Mouse (Mus musculus): Measurements from ENCODE around the gene Retreg3. TPM values are rescaled to one million over a fixed set of nuclear protein-coding genes. Genes with fewer than 3 reads are reported as not detected.
A peak's percentile ranks its signal among the peaks of the same experiment; 100 is the strongest.

Retreg3 gene
- polyA plus RNA-seq, 1 experiment, result 34.1 TPM

GRCm38 (mm10) chr11:101095314-101096024, 24.2 kb downstream of the Retreg3 start, which contains the start of gene Psmc3ip:
TSS of gene Psmc3ip (minus strand) at chr11:101095436.
- peak within 1 kb of the TSS; percentile 66 for H3K4me3 ChIP-seq (ENCODE audit: insufficient read depth, low read length)
- TF ChIP-seq CTCF (IDR thresholded peaks at IDR 0.05; ENCODE audit: borderline replicate concordance, insufficient read depth, low read length) (peak; percentile 68; the same call in 1 of the 2 replicates), POLR2A (IDR thresholded peaks at IDR 0.05; ENCODE audit: low read depth, low read length) (peak; percentile 58)
- H3K4me1 ChIP-seq (ENCODE audit: control insufficient read depth, insufficient read depth, low read length), result no peaks in the 10 kb centered on the region; the same call in 1 of the 2 replicates
- H3K27ac ChIP-seq (ENCODE audit: insufficient read depth, low read length), result peak within 1 kb of the TSS; percentile 60

GRCm38 (mm10) chr11:101094930-101095313, 24.8 kb downstream of the Retreg3 start:
- peak overlapping the region; percentile 52 for H3K4me3 ChIP-seq (ENCODE audit: insufficient read depth, low read length)
- H3K27ac ChIP-seq (ENCODE audit: insufficient read depth, low read length), result no peak overlapping the region
- H3K4me1 ChIP-seq (ENCODE audit: control insufficient read depth, insufficient read depth, low read length), result no peaks in the 10 kb centered on the region; the same call in 1 of the 2 replicates
- no peak for TF ChIP-seq POLR2A (IDR thresholded peaks at IDR 0.05; ENCODE audit: low read depth, low read length)
- TF ChIP-seq CTCF (IDR thresholded peaks at IDR 0.05; ENCODE audit: borderline replicate concordance, insufficient read depth, low read length), result no peak

GRCm38 (mm10) chr11:101089931-101090330, 29.8 kb downstream of the Retreg3 start:
- H3K4me1 ChIP-seq (ENCODE audit: control insufficient read depth, insufficient read depth, low read length), result peaks cover 14% of the 10 kb centered on the region
- H3K27ac ChIP-seq (ENCODE audit: insufficient read depth, low read length), result no peak overlapping the region
- no peak overlapping the region for H3K4me3 ChIP-seq (ENCODE audit: insufficient read depth, low read length)
- TF ChIP-seq POLR2A (IDR thresholded peaks at IDR 0.05; ENCODE audit: low read depth, low read length), result no peak
- no peak for TF ChIP-seq CTCF (IDR thresholded peaks at IDR 0.05; ENCODE audit: borderline replicate concordance, insufficient read depth, low read length)

GRCm38 (mm10) chr11:101087682-101088055, 32.0 kb downstream of the Retreg3 start:
- no peak for TF ChIP-seq CTCF (IDR thresholded peaks at IDR 0.05; ENCODE audit: borderline replicate concordance, insufficient read depth, low read length)
- TF ChIP-seq POLR2A (IDR thresholded peaks at IDR 0.05; ENCODE audit: low read depth, low read length), result no peak
- Histone ChIP-seq H3K4me1 (ENCODE audit: control insufficient read depth, insufficient read depth, low read length) (peaks cover 14% of the 10 kb centered on the region), H3K27ac (ENCODE audit: insufficient read depth, low read length) (no peak overlapping the region), H3K4me3 (ENCODE audit: insufficient read depth, low read length) (peak overlapping the region; percentile 70)

GRCm38 (mm10) chr11:101086756-101087681, 32.7 kb downstream of the Retreg3 start, which contains the start of gene Mlx:
TSS of gene Mlx (plus strand) at chr11:101087277.
- TF ChIP-seq CTCF (IDR thresholded peaks at IDR 0.05; ENCODE audit: borderline replicate concordance, insufficient read depth, low read length), result no peak
- peak; percentile 80 for TF ChIP-seq POLR2A (IDR thresholded peaks at IDR 0.05; ENCODE audit: low read depth, low read length)
- peak within 1 kb of the TSS; percentile 70 for H3K4me3 ChIP-seq (ENCODE audit: insufficient read depth, low read length)
- H3K4me1 ChIP-seq (ENCODE audit: control insufficient read depth, insufficient read depth, low read length), result peaks cover 14% of the 10 kb centered on the region
- peak within 1 kb of the TSS; percentile 42; the same call in 1 of the 2 replicates for H3K27ac ChIP-seq (ENCODE audit: insufficient read depth, low read length)

- H3K4me1 ChIP-seq (ENCODE audit: control insufficient read depth, insufficient read depth, low read length), result peaks cover 14% of the 10 kb centered on the region
- no peak overlapping the region for H3K4me3 ChIP-seq (ENCODE audit: insufficient read depth, low read length)
- no peak overlapping the region for H3K27ac ChIP-seq (ENCODE audit: insufficient read depth, low read length)
- TF ChIP-seq POLR2A (IDR thresholded peaks at IDR 0.05; ENCODE audit: low read depth, low read length), result no peak
- no peak for TF ChIP-seq CTCF (IDR thresholded peaks at IDR 0.05; ENCODE audit: borderline replicate concordance, insufficient read depth, low read length)
These were observed 33.4 kb downstream of the Retreg3 start for GRCm38 (mm10) chr11:101086323-101086674.

- Histone ChIP-seq H3K4me3 (ENCODE audit: insufficient read depth, low read length) (no peak overlapping the region), H3K4me1 (ENCODE audit: control insufficient read depth, insufficient read depth, low read length) (peaks cover 14% of the 10 kb centered on the region), H3K27ac (ENCODE audit: insufficient read depth, low read length) (no peak overlapping the region)
- TF ChIP-seq CTCF (IDR thresholded peaks at IDR 0.05; ENCODE audit: borderline replicate concordance, insufficient read depth, low read length), result no peak
- no peak for TF ChIP-seq POLR2A (IDR thresholded peaks at IDR 0.05; ENCODE audit: low read depth, low read length)
These were observed 33.9 kb downstream of the Retreg3 start for GRCm38 (mm10) chr11:101085617-101086322.

- TF ChIP-seq CTCF (IDR thresholded peaks at IDR 0.05; ENCODE audit: borderline replicate concordance, insufficient read depth, low read length), result no peak
- no peak for TF ChIP-seq POLR2A (IDR thresholded peaks at IDR 0.05; ENCODE audit: low read depth, low read length)
- H3K4me1 ChIP-seq (ENCODE audit: control insufficient read depth, insufficient read depth, low read length), result peaks cover 14% of the 10 kb centered on the region
- no peak overlapping the region for H3K27ac ChIP-seq (ENCODE audit: insufficient read depth, low read length)
- no peak overlapping the region for H3K4me3 ChIP-seq (ENCODE audit: insufficient read depth, low read length)
These were observed 34.9 kb downstream of the Retreg3 start for GRCm38 (mm10) chr11:101084811-101085210.

GRCm38 (mm10) chr11:101084246-101084645, 35.4 kb downstream of the Retreg3 start:
- no peak overlapping the region for H3K4me3 ChIP-seq (ENCODE audit: insufficient read depth, low read length)
- TF ChIP-seq POLR2A (IDR thresholded peaks at IDR 0.05; ENCODE audit: low read depth, low read length), result no peak
- no peak for TF ChIP-seq CTCF (IDR thresholded peaks at IDR 0.05; ENCODE audit: borderline replicate concordance, insufficient read depth, low read length)
- H3K4me1 ChIP-seq (ENCODE audit: control insufficient read depth, insufficient read depth, low read length), result peaks cover 14% of the 10 kb centered on the region
- no peak overlapping the region for H3K27ac ChIP-seq (ENCODE audit: insufficient read depth, low read length)
